Mouse (Mus musculus) heart, embryonic 11.5 days (tissue): Measurements from ENCODE around the gene Lgr5. TPM values are rescaled to one million over a fixed set of nuclear protein-coding genes. Genes with fewer than 3 reads are reported as not detected.

ENCODE experiments used
- ATAC-seq: fragments of 200-750 bp; cut with Nextera tagmentation; replicated peaks from 2 replicates; pipeline ENCODE4 v1.8.0; 2017; ENCODE audit warnings: moderate library complexity; ENCODE audit not compliant: insufficient number of reproducible peaks, low FRiP score, low TSS enrichment
- H3K27ac ChIP-seq: fragments of 300-500 bp; sonication (generic); 2 replicates; pipeline ENCODE4 v1.5.1; 2014; ENCODE audit warnings: mild to moderate bottlenecking, low read depth, low read length
- H3K27me3 ChIP-seq: fragments of 300-500 bp; sonication (generic); 2 replicates; pipeline ENCODE4 v1.6.1; 2014; ENCODE audit warnings: mild to moderate bottlenecking, low read length, mixed read lengths; ENCODE audit not compliant: control insufficient read depth, insufficient read depth
- H3K36me3 ChIP-seq: fragments of 300-500 bp; sonication (generic); 2 replicates; pipeline ENCODE4 v1.6.1; 2014; ENCODE audit warnings: mild to moderate bottlenecking, low read length, moderate library complexity, mixed read lengths; ENCODE audit not compliant: control insufficient read depth, insufficient read depth
- H3K4me1 ChIP-seq: fragments of 300-500 bp; sonication (generic); 2 replicates; pipeline ENCODE4 v1.6.1; 2014; ENCODE audit warnings: low read length; ENCODE audit not compliant: control insufficient read depth, insufficient read depth
- H3K4me2 ChIP-seq: fragments of 300-500 bp; sonication (generic); 2 replicates; pipeline ENCODE4 v1.6.1; 2014; ENCODE audit warnings: mild to moderate bottlenecking, moderate library complexity
- H3K4me3 ChIP-seq: fragments of 300-500 bp; sonication (generic); 2 replicates; pipeline ENCODE4 v1.5.1; 2014; ENCODE audit warnings: low read depth, low read length
- H3K9ac ChIP-seq: fragments of 300-500 bp; sonication (generic); 2 replicates; pipeline ENCODE4 v1.6.1; 2014; ENCODE audit warnings: mild to moderate bottlenecking, low read depth, low read length, moderate library complexity
- H3K9me3 ChIP-seq: fragments of 300-500 bp; sonication (generic); replicated peaks from 2 replicates; pipeline ENCODE4 v1.6.1; 2016; ENCODE audit warnings: low read length; ENCODE audit not compliant: control insufficient read depth
- WGBS: fragments of 180-500 bp; shearing (Covaris S2); extraction: QIAGEN DNeasy Blood & Tissue Kit; methylation state at CpG from one replicate; pipeline ENCODE4 v1.1.7; 2014; ENCODE audit not compliant: insufficient replicate concordance; 5-methylcytosine and 5-hydroxymethylcytosine counted together
- polyA plus RNA-seq: library from polyadenylated mRNA; unstranded; fragments of >200 nt; fragmentation: Nextera tagmentation; extraction: Ambion mirVana; gene quantifications from 2 replicates; pipeline ENCODE4 v1.2.1, GENCODE M21; 2014

The Lgr5 gene
- polyA plus RNA-seq, 1 experiment from 2014 or later, result 0.66 TPM

DNA sequence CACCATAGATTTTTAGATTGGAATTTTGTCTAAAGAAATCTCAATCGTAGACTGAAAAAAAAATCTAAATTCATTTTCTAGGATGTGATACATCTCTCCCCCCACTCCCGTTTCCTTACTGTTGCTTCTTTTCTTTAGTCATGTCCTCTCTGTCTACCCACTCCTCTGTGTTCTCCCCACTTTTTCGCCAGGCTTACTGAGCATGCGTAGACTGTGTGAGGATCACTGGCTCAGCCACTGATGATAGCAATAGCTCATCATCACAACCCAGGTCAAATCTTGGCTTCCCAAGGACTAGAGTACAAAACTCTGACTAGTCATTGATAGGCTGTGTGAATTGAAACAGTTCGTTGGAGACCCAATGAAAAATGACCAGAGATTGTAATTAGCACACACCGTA lies 6.1 kb upstream of the Lgr5 start:
- H3K27me3 ChIP-seq, result peaks cover 11% of the 10 kb centered on the region
- H3K4me1 ChIP-seq, result no peaks in the 10 kb centered on the region
- H3K36me3 ChIP-seq, result no peaks in the 10 kb centered on the region
- H3K9ac ChIP-seq, result no peak overlapping the region
- WGBS, result 82% methylated on average over 6 of the region's 6 CpGs
- no peak for ATAC-seq
- no peak overlapping the region for H3K27ac ChIP-seq
- no peaks in the 10 kb centered on the region for H3K9me3 ChIP-seq
- no peak overlapping the region for H3K4me3 ChIP-seq
- no peak overlapping the region for H3K4me2 ChIP-seq

DNA sequence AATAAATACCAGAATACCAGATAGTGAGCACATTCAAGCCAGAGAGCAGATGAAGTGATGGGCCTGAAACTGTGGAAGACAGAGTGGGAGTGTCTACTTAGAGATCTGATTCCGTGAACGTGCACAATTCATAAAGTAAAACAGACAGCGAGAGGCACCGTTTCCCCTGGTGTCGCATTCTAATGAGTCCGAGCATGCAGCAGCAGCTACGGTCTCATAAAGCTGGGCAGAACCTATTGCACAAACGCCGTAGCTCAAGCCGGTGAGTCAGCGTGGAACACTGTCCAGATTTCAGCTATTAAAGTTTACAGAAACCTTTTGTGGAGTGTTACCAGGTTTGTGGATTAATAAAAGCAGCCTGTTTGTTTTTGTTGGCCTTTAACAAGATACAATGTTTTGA lies 5.6 kb upstream of the Lgr5 start:
- ATAC-seq, result no peak
- 73% methylated on average over 11 of the region's 11 CpGs for WGBS
- no peak overlapping the region for H3K4me2 ChIP-seq
- H3K36me3 ChIP-seq, result no peaks in the 10 kb centered on the region
- no peak overlapping the region for H3K9ac ChIP-seq
- H3K27ac ChIP-seq, result no peak overlapping the region
- H3K4me1 ChIP-seq, result no peaks in the 10 kb centered on the region
- H3K4me3 ChIP-seq, result no peak overlapping the region
- H3K9me3 ChIP-seq, result no peaks in the 10 kb centered on the region
- H3K27me3 ChIP-seq, result peaks cover 12% of the 10 kb centered on the region

DNA sequence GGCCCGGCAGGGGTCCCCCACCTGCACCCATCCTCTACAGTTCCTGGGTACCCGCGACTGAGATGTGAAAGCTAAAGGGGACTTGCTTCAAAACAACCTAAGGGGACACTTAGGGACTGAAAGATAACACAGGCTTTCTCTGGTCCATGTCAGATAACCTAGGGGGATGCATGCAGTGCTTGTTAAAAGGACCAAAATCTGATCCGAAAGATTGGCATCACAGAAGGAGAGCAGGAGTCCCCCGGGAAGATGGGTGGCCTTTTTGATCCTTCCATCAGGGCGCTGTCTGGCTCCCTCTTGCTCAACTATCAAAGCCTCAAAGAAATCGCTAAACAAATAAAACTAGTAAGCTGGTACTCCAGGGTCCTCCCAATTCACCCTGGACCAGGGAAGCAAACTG lies 399 bp upstream of the Lgr5 start:
- Histone ChIP-seq H3K4me1 (peaks cover 6% of the 10 kb centered on the region; the same call in 1 of the 2 replicates), H3K9me3 (no peaks in the 10 kb centered on the region), H3K36me3 (no peaks in the 10 kb centered on the region), H3K27me3 (peaks cover 35% of the 10 kb centered on the region), H3K4me2 (peak overlapping the region; percentile 94), H3K9ac (no peak overlapping the region), H3K27ac (no peak overlapping the region), H3K4me3 (peak overlapping the region; percentile 49)
- 2% methylated on average over 7 of the region's 7 CpGs for WGBS
- ATAC-seq, result no peak

DNA sequence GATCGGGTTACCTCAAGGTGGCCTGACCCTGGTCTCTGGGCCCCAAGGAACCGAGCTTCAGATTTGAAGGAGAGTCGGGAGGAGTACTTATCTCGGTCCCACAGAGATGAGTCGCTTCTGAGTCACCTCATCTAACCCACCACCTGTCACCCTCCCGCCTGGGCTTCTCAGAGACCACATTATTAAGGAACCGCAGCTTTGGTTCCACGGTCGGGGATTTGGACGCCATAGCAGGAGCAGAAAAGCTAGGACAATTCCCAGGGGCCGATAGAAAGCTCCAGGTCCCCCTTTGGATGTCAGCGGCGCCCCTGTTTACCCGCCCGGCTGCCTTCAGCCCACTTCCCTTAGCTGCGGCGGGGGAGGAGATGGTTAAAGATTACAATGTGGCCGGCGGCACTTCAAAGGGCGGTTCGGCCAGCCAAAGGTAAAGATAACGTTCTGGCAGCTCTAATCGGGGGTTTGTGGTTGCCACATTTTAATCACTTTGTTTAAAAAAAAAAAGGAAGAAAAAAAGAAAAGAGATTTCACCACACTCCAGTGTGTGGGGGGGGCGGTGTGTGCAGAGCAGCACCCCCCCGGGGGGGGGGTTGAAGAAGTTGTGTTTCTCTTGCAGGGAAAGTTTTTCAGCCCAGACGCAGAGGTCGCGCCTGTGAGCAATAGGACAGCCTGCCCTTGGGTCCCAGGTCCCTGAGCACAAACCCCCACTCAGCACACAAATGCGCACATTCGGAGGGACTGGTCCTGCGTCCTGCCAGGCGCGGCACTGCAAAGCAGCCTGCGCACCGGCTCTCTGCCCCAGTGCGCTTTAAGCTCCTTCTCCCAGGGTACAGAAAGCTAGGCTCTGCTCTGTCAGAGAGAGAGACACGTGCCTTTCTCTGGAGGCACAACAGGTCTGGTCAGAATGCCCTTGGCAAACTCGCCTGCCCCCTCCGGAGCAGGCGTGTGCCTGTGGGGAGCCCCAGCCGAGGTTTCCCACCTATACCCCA lies 1.0 kb downstream of the Lgr5 start:
- Histone ChIP-seq H3K4me3 (peak overlapping the region; percentile 49), H3K27ac (no peak overlapping the region), H3K4me1 (peaks cover 6% of the 10 kb centered on the region; the same call in 1 of the 2 replicates), H3K36me3 (no peaks in the 10 kb centered on the region), H3K9ac (no peak overlapping the region), H3K4me2 (peak overlapping the region; percentile 94), H3K9me3 (no peaks in the 10 kb centered on the region), H3K27me3 (peaks cover 35% of the 10 kb centered on the region)
- ATAC-seq, result peak; percentile 69
- WGBS, result 1% methylated on average over 41 of the region's 41 CpGs

DNA sequence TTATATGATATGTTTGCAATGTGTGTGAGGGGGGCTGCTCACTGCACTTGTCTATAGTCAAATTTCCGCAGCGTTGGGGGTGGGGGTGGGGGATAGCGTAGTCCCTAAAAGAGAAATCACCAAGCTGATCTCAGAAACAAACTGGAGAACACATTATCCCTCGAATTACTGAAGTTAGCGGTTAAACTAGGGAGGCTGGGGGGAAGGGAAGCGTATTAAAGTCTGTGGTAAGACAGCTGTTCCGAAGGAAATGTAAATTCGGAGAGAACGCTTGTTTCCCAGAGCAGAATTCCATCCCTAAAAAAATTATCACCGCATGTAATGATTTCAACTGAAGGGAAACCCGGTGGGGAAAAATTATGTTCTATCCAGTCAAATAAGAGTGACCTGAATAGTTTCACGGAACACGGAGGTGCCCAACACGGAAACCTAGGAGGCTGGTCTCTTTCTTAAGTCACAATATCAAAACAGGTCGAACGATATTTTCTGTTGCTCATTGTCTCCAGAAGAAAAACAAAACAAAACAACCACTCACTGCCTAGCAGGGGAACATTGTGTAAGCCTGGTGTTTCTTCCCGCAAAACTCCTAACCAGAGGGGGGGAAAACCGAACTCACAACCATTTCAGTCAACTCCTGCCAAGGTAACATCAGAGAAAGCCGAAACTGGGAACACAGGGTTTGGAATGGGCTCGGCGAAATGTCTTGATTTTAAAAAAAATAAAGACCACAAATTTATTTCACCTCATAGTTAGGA lies 1.9 kb downstream of the Lgr5 start:
- Histone ChIP-seq H3K36me3 (no peaks in the 10 kb centered on the region), H3K27ac (no peak overlapping the region), H3K9me3 (no peaks in the 10 kb centered on the region), H3K27me3 (peaks cover 35% of the 10 kb centered on the region), H3K9ac (no peak overlapping the region), H3K4me1 (peaks cover 6% of the 10 kb centered on the region; the same call in 1 of the 2 replicates), H3K4me2 (peak overlapping the region; percentile 94), H3K4me3 (peak overlapping the region; percentile 49)
- ATAC-seq, result no peak
- 2% methylated on average over 21 of the region's 21 CpGs for WGBS

DNA sequence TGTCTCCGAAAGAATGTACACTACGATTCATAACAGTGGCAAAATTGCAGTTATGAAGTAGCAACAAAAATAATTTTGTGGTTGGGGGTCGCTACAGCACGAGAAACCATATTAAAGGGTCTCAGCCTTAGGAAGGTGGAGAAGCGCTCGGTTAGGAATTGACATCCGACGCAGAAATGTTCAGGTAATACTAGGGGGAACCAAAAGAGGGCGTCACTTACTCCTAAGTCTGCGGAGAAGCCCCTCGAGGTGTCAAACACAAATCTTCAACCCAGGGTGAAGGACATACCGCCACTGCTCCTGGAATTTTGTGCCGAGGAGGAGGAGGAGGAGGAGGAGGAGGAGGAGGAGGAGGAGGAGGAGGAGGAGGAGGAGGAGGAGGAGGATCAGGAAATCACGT lies 2.9 kb downstream of the Lgr5 start:
- Histone ChIP-seq H3K4me3 (no peak overlapping the region), H3K4me2 (peak overlapping the region; percentile 94; the same call in 1 of the 2 replicates)
- no peak for ATAC-seq

DNA sequence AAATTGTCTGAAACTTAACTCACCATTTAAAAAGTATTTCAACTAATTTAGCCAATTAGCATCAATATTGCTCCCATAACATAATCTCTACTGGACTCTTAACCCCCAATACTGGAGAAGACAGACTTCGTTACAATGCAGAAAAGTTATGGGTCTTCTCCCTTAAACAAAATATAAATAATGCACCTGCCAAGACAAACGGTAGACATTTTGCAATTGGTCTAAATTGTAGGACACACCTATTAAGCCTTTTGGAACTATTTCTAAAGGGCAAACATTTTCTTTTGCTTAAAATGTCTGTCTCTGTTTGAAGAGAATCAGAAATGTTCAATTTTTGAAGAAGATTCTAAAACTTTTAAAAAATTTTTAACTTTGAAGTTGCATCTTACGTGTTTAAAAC lies 4.5 kb downstream of the Lgr5 start:
- peaks cover 22% of the 10 kb centered on the region for H3K27me3 ChIP-seq
- no peak for ATAC-seq
- no peaks in the 10 kb centered on the region for H3K9me3 ChIP-seq
- no peak overlapping the region for H3K4me2 ChIP-seq
- H3K4me3 ChIP-seq, result no peak overlapping the region
- H3K36me3 ChIP-seq, result no peaks in the 10 kb centered on the region
- H3K9ac ChIP-seq, result no peak overlapping the region
- 82% methylated on average over 3 of the region's 3 CpGs for WGBS
- peaks cover 5% of the 10 kb centered on the region; the same call in 1 of the 2 replicates for H3K4me1 ChIP-seq
- H3K27ac ChIP-seq, result no peak overlapping the region

More for the DNA sequence above, 2.9 kb downstream of the Lgr5 start:
- H3K9ac ChIP-seq, result no peak overlapping the region
- peaks cover 32% of the 10 kb centered on the region for H3K27me3 ChIP-seq
- no peaks in the 10 kb centered on the region for H3K9me3 ChIP-seq
- H3K36me3 ChIP-seq, result no peaks in the 10 kb centered on the region
- peaks cover 6% of the 10 kb centered on the region; the same call in 1 of the 2 replicates for H3K4me1 ChIP-seq
- no peak overlapping the region for H3K27ac ChIP-seq
- WGBS, result 30% methylated on average over 12 of the region's 14 CpGs

DNA sequence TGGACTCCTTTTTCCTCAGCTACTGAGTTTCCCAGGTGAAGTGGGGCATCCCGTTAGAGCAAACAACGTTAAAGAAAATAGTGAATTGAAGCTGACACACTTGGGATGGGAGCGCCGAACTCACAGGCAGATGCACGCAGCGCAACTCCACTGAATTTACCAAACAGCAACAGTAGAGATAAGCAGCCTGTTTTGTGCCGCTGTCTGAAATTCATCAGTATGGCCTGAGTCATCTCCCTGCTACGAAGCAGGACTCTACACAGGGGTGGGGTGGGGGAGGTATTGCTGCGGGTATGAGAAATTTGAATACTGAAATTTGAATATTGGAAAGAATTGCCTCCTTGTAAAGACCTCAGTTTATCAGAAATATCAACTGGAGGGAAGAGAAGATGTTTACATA lies 5.6 kb downstream of the Lgr5 start:
- ATAC-seq, result no peak
- Histone ChIP-seq H3K36me3 (no peaks in the 10 kb centered on the region), H3K27me3 (peaks cover 16% of the 10 kb centered on the region), H3K9ac (no peak overlapping the region), H3K4me3 (no peak overlapping the region), H3K27ac (no peak overlapping the region), H3K4me2 (no peak overlapping the region), H3K9me3 (no peaks in the 10 kb centered on the region), H3K4me1 (no peaks in the 10 kb centered on the region)
- 64% methylated on average over 9 of the region's 9 CpGs for WGBS
